Mouse (Mus musculus) liver, embryonic 11.5 days (tissue): Measurements from ENCODE around the gene Pappa. TPM values are rescaled to one million over a fixed set of nuclear protein-coding genes. Genes with fewer than 3 reads are reported as not detected.

ENCODE experiments used
- ATAC-seq: fragments of 200-750 bp; cut with Nextera tagmentation; replicated peaks from 2 replicates; pipeline ENCODE4 v1.8.0; 2017; ENCODE audit warnings: moderate number of reproducible peaks, mild to moderate bottlenecking, moderate TSS enrichment, moderate library complexity; ENCODE audit not compliant: low FRiP score
- DNase-seq: peaks from one replicate; pipeline ENCODE4 v3.0.0-alpha.2; 2017; ENCODE audit warnings: low spot score
- H3K27ac ChIP-seq: fragments of 300-500 bp; sonication (generic); 2 replicates; pipeline ENCODE4 v1.5.1; 2014; ENCODE audit warnings: mild to moderate bottlenecking, low read depth, low read length, control low read depth
- H3K27me3 ChIP-seq: fragments of 300-500 bp; sonication (generic); replicated peaks from 2 replicates; pipeline ENCODE4 v1.6.1; 2014; ENCODE audit warnings: low read length, mixed read lengths; ENCODE audit not compliant: control insufficient read depth, insufficient read depth
- H3K36me3 ChIP-seq: fragments of 300-500 bp; sonication (generic); 2 replicates; pipeline ENCODE4 v1.6.1; 2014; ENCODE audit warnings: mild to moderate bottlenecking, low read length, moderate library complexity, mixed read lengths; ENCODE audit not compliant: control insufficient read depth, insufficient read depth
- H3K4me1 ChIP-seq: fragments of 300-500 bp; sonication (generic); replicated peaks from 2 replicates; pipeline ENCODE4 v1.6.1; 2014; ENCODE audit warnings: low read length, mixed read lengths; ENCODE audit not compliant: control insufficient read depth, insufficient read depth
- H3K4me2 ChIP-seq: fragments of 300-500 bp; sonication (generic); 2 replicates; pipeline ENCODE4 v1.6.1; 2014; ENCODE audit warnings: mild to moderate bottlenecking, control low read depth, moderate library complexity
- H3K4me3 ChIP-seq: fragments of 300-500 bp; sonication (generic); 2 replicates; pipeline ENCODE4 v1.5.1; 2014; ENCODE audit warnings: low read depth, low read length, control low read depth
- H3K9ac ChIP-seq: fragments of 300-500 bp; sonication (generic); 2 replicates; pipeline ENCODE4 v1.6.1; 2014; ENCODE audit warnings: low read depth, low read length, control low read depth
- H3K9me3 ChIP-seq: fragments of 300-500 bp; sonication (generic); 2 replicates; pipeline ENCODE4 v1.6.1; 2016; ENCODE audit warnings: low read length, inconsistent platforms, mixed read lengths; ENCODE audit not compliant: control insufficient read depth
- WGBS: fragments of 180-500 bp; shearing (Covaris S2); extraction: QIAGEN DNeasy Blood & Tissue Kit; methylation state at CpG from one replicate; pipeline ENCODE4 v1.1.7; 2014; 5-methylcytosine and 5-hydroxymethylcytosine counted together
- polyA plus RNA-seq: library from polyadenylated mRNA; unstranded; fragments of >200 nt; fragmentation: Nextera tagmentation; extraction: Ambion mirVana; gene quantifications from 2 replicates; pipeline ENCODE4 v1.2.1, GENCODE M21; 2014

Pappa gene
- polyA plus RNA-seq, 1 experiment from 2014 or later = 0.40 TPM

DNA sequence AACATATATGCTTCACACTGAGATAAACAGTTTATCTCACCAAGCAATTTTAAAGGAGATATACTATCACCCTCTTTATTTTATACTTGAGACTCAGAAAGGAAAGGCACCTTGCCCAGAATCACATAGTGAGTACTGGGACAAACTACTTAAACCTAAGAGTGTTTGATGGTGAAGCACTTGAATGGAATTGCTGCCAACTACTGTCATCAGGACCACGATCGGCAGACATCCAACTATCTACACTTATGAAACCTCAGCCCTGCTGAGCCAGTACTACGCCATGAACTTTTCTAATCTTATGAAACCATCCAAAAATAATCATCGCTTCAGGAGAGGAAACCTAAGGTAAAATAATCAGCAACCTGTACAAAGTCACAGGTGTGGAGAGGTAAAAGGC lies 275.5 kb downstream of the Pappa start:
- H3K4me3 ChIP-seq = no peak overlapping the region
- ATAC-seq (no peak), DNase-seq (no peak)
- H3K9ac ChIP-seq = no peak overlapping the region
- H3K4me1 ChIP-seq = no peaks in the 10 kb centered on the region
- H3K9me3 ChIP-seq = no peaks in the 10 kb centered on the region
- no peak overlapping the region for H3K27ac ChIP-seq
- no peaks in the 10 kb centered on the region for H3K36me3 ChIP-seq
- H3K27me3 ChIP-seq = no peaks in the 10 kb centered on the region
- 92% methylated on average over 4 of the region's 4 CpGs for WGBS
- no peak overlapping the region for H3K4me2 ChIP-seq

DNA sequence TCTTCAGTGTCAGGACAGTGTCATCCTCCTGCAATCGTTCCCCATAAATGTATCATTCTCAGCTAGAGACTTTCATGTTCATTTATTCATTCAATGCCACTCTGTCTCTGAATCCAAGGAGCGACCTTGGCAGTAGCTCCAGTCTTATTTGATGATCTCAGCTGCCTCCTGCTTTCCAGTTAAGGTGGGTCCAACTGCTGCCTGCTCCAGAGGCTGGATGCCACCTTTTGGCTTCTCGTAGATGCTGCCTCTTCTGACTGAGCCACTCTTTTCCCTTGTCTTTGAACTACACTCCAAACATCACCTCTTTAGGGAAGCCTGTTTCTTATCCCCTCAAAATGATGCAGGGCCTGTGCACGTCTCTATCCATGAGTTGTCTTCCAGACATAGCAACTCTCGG lies 278.3 kb downstream of the Pappa start:
- H3K36me3 ChIP-seq = no peaks in the 10 kb centered on the region
- no peak overlapping the region for H3K27ac ChIP-seq
- no peaks in the 10 kb centered on the region for H3K27me3 ChIP-seq
- no peak overlapping the region for H3K4me2 ChIP-seq
- WGBS = 76% methylated on average over 5 of the region's 5 CpGs
- H3K4me3 ChIP-seq = no peak overlapping the region
- no peak for ATAC-seq
- no peaks in the 10 kb centered on the region for H3K9me3 ChIP-seq
- H3K4me1 ChIP-seq = no peaks in the 10 kb centered on the region
- H3K9ac ChIP-seq = no peak overlapping the region
- DNase-seq = no peak

GRCm38 (mm10) chr4:65402836-65403634 lies 279.1 kb downstream of the Pappa start:
- no peaks in the 10 kb centered on the region for H3K9me3 ChIP-seq
- H3K4me2 ChIP-seq = no peak overlapping the region
- no peaks in the 10 kb centered on the region for H3K4me1 ChIP-seq
- H3K4me3 ChIP-seq = no peak overlapping the region
- WGBS = 49% methylated on average over 6 of the region's 6 CpGs
- no peak for DNase-seq
- H3K9ac ChIP-seq = no peak overlapping the region
- no peak overlapping the region for H3K27ac ChIP-seq
- no peaks in the 10 kb centered on the region for H3K27me3 ChIP-seq
- ATAC-seq = no peak
- H3K36me3 ChIP-seq = no peaks in the 10 kb centered on the region
